Mouse (Mus musculus) ES-Bruce4 (cell line): Measurements from ENCODE around the gene Drg1.

Source experiments
- CTCF ChIP-seq: IDR thresholded peaks from one replicate; pipeline ENCODE4 v1.8.1; 2011; ENCODE audit warnings: low read depth, low read length
- POLR2A ChIP-seq: IDR thresholded peaks from one replicate; pipeline ENCODE4 v1.8.1; 2011; ENCODE audit warnings: low read length; ENCODE audit not compliant: insufficient read depth

- TF ChIP-seq CTCF (no peak), POLR2A (no peak)
Measured at GRCm38 (mm10) chr11:3292711-3293249, 26.6 kb upstream of the Drg1 start.
